Comparison of ENCODE assay signal across 19 mouse cellular contexts in genomic region chr3:86196471-86196870, GRCm38 (mm10). TPM values are rescaled to one million over a fixed set of nuclear protein-coding genes. Genes with fewer than 3 reads are reported as not detected.
DNase-seq lines count a peak whose midpoint lies in the region; ATAC-seq and TF ChIP-seq lines count a peak whose summit lies in the region.
"Had no signal": no experiment of that assay in that cellular context is flagged by ENCODE, and none has a peak within 500 bp of the region (broad histone marks: within the 10 kb centered on the region; RNA-seq: fewer than 3 reads in every experiment).

No protein-coding gene starts in this region.

- H3K4me2 ChIP-seq in kidney, postnatal 0 days (ENCODE audit: low read length) = no peak overlapping the region
- H3K4me2 ChIP-seq: forebrain, embryonic 13.5 days; hindbrain, embryonic 12.5 days; limb, embryonic 15.5 days; liver, embryonic 15.5 days had no signal

- H3K27ac ChIP-seq in kidney, postnatal 0 days = no peak overlapping the region
- H3K27ac ChIP-seq: forebrain, embryonic 13.5 days; heart, adult 2 months; hindbrain, embryonic 12.5 days; intestine, embryonic 15.5 days; limb, embryonic 15.5 days; liver, embryonic 15.5 days; midbrain, embryonic 10.5 days had no signal

- H3K9ac ChIP-seq in kidney, postnatal 0 days (ENCODE audit: low read depth, low read length) = no peak overlapping the region
- H3K9ac ChIP-seq: forebrain, embryonic 13.5 days; hindbrain, embryonic 12.5 days; intestine, embryonic 15.5 days; limb, embryonic 15.5 days; liver, embryonic 15.5 days had no signal

- WGBS in kidney, postnatal 0 days = 37% methylated on average over 3 of the region's 3 CpGs

- H3K36me3 ChIP-seq in kidney, postnatal 0 days (ENCODE audit: insufficient read depth, low read length) = no peaks in the 10 kb centered on the region
- no peaks in the 10 kb centered on the region for H3K36me3 ChIP-seq in megakaryocyte, embryonic 14.5 days (replicated peaks; ENCODE audit: low read length)
- H3K36me3 ChIP-seq: G1E; hindbrain, embryonic 12.5 days; intestine, embryonic 15.5 days; limb, embryonic 15.5 days; liver, embryonic 15.5 days; midbrain, embryonic 10.5 days had no signal

- no peak overlapping the region for H3K4me3 ChIP-seq in kidney, postnatal 0 days (replicated peaks; ENCODE audit: low read depth, low read length)
- peak overlapping the region; percentile 70 for H3K4me3 ChIP-seq in megakaryocyte, embryonic 14.5 days (replicated peaks)
- H3K4me3 ChIP-seq: forebrain, embryonic 13.5 days; heart, adult 2 months; hindbrain, embryonic 12.5 days; intestine, embryonic 15.5 days; limb, embryonic 15.5 days; liver, embryonic 15.5 days; midbrain, embryonic 10.5 days had no signal

- ATAC-seq in kidney, postnatal 0 days (replicated peaks; ENCODE audit: low FRiP score, low read depth) = no peak
- ATAC-seq in activated CD4-positive, CD25-positive, alpha-beta regulatory T cell, adult 4 months = peak; percentile 87
- ATAC-seq: forebrain, embryonic 13.5 days; intestine, embryonic 15.5 days had no signal

- H3K9me3 ChIP-seq in kidney, postnatal 0 days (replicated peaks; ENCODE audit: low read length) = no peaks in the 10 kb centered on the region
- H3K9me3 ChIP-seq in megakaryocyte, embryonic 14.5 days = no peaks in the 10 kb centered on the region
- H3K9me3 ChIP-seq: forebrain, embryonic 13.5 days; G1E; hindbrain, embryonic 12.5 days; intestine, embryonic 15.5 days; limb, embryonic 15.5 days; liver, embryonic 15.5 days; midbrain, embryonic 10.5 days had no signal

- no peak for TF ChIP-seq CTCF in kidney, postnatal 0 days (IDR thresholded peaks at IDR 0.05; ENCODE audit: low read depth)

- H3K4me1 ChIP-seq in kidney, postnatal 0 days (replicated peaks; ENCODE audit: insufficient read depth, low read length) = peaks cover 3% of the 10 kb centered on the region
- peaks cover 35% of the 10 kb centered on the region for H3K4me1 ChIP-seq in megakaryocyte, embryonic 14.5 days
- H3K4me1 ChIP-seq: forebrain, embryonic 13.5 days; hindbrain, embryonic 12.5 days; intestine, embryonic 15.5 days; limb, embryonic 15.5 days; liver, embryonic 15.5 days had no signal

- no peaks in the 10 kb centered on the region for H3K27me3 ChIP-seq in kidney, postnatal 0 days (ENCODE audit: insufficient read depth, low read length)
- no peaks in the 10 kb centered on the region for H3K27me3 ChIP-seq in megakaryocyte, embryonic 14.5 days (replicated peaks)
- H3K27me3 ChIP-seq: forebrain, embryonic 13.5 days; hindbrain, embryonic 12.5 days; intestine, embryonic 15.5 days; limb, embryonic 15.5 days; liver, embryonic 15.5 days had no signal

- peak; percentile 35 for DNase-seq in kidney, postnatal 0 days (ENCODE audit: low spot score)
- no peak for DNase-seq in kidney, postnatal 4 days
- DNase-seq in thymus, postnatal 25 days = peak; percentile 16
- no peak for DNase-seq in spleen, postnatal 14 days (ENCODE audit: low spot score in 2 of 2)
- no peak for DNase-seq in right cerebral cortex, adult 18-20 months
- DNase-seq in lung, postnatal 36 days = no peak
- DNase-seq: adrenal gland, postnatal 25 days; cerebellum, adult 11 months; cerebellum, postnatal 14 days; heart, adult 2 months had no signal

RNA-seq across cellular contexts. Expression of gene Lrba, which starts 28.0 kb away (rescaled TPM):
- 5.9 and 6.3 TPM in 2 replicates for polyA plus RNA-seq in kidney, postnatal 0 days (2015; fragmentation: Nextera tagmentation; extraction: Ambion mirVana)
- 10 to 100 TPM; 13.8 to 14.4 TPM for polyA plus RNA-seq in activated CD4-positive, CD25-positive, alpha-beta regulatory T cell, adult 4 months (2017; shearing (Covaris generic))
- polyA plus RNA-seq in megakaryocyte, embryonic 14.5 days (2012; ENCODE audit: insufficient read depth, low replicate concordance) = 8.9 and 9.7 TPM in 2 replicates

RNA-seq across cellular contexts. Expression of gene Rps3a1, which starts 54.0 kb away (rescaled TPM):
- polyA plus RNA-seq in kidney, postnatal 0 days (2015; fragmentation: Nextera tagmentation; extraction: Ambion mirVana) = 1,526 and 1,685 TPM in 2 replicates
- polyA plus RNA-seq in activated CD4-positive, CD25-positive, alpha-beta regulatory T cell, adult 4 months (2017; shearing (Covaris generic)) = 1,000 to 10,000 TPM; 2,716 to 4,539 TPM
- polyA plus RNA-seq in megakaryocyte, embryonic 14.5 days (2012; ENCODE audit: insufficient read depth, low replicate concordance) = 14.5 and 291 TPM in 2 replicates

Comparison
In these comparisons a context has a peak if more than half of its experiments do, and no peak if none do; other contexts are left out.
1. DNase-seq: peak in kidney, postnatal 0 days (single experiment) and thymus, postnatal 25 days (single experiment); none in kidney, postnatal 4 days (0 of 2), spleen, postnatal 14 days (0 of 2), right cerebral cortex, adult 18-20 months (single experiment) and lung, postnatal 36 days (single experiment).